In genomic region chr15:30302824-30303223, GRCm38 (mm10) we compare ENCODE assay signal across 15 mouse cellular contexts.
DNase-seq lines count a peak whose midpoint lies in the region; ATAC-seq and TF ChIP-seq lines count a peak whose summit lies in the region.
"Had no signal": no experiment of that assay in that cellular context is flagged by ENCODE, and none has a peak within 500 bp of the region (broad histone marks: within the 10 kb centered on the region; RNA-seq: fewer than 3 reads in every experiment).

No protein-coding gene starts in this region.

- in situ Hi-C loops in ES-E14 (cut with MboI; ENCODE audit: low sequenced_read_pairs in 2 of 2, unreplicated experiment in 2 of 2) = no loop called here

- no peak for DNase-seq in gastrocnemius, adult 2 months
- DNase-seq in gastrocnemius, postnatal 4 days (ENCODE audit: low spot score in 2 of 2) = no peak
- DNase-seq in liver, embryonic 14.5 days (ENCODE audit: low read depth in 3 of 3, low spot score in 3 of 3) = no peak
- DNase-seq in liver (no peak), ES-E14 (ENCODE audit: low read depth, low spot score) (peak; percentile 24)
- DNase-seq in urinary bladder, postnatal 14 days (ENCODE audit: low spot score) = no peak
- no peak for DNase-seq in cerebellum, adult 9-10 months
- DNase-seq: heart, postnatal 10 days; kidney, postnatal 36 days; thymus, postnatal 4 days had no signal

- no peaks in the 10 kb centered on the region for H3K27me3 ChIP-seq in liver, embryonic 14.5 days (ENCODE audit: control insufficient read depth, insufficient read depth, low read length)
- H3K27me3 ChIP-seq: embryonic facial prominence, embryonic 12.5 days; limb, embryonic 13.5 days had no signal

- TF ChIP-seq EP300 in liver, embryonic 14.5 days (IDR thresholded peaks at IDR 0.05; ENCODE audit: low read depth) = no peak

- no peak overlapping the region for H3K27ac ChIP-seq in gastrocnemius, adult 2 months
- no peak overlapping the region for H3K27ac ChIP-seq in liver, embryonic 14.5 days
- H3K27ac ChIP-seq in ES-E14 (ENCODE audit: insufficient read depth, low read depth, low read length, poor library complexity, severe bottlenecking) = no peak overlapping the region
- no peak overlapping the region for H3K27ac ChIP-seq in cortical plate, adult 2 months (ENCODE audit: insufficient read depth, low read length)
- H3K27ac ChIP-seq: embryonic facial prominence, embryonic 12.5 days; forebrain, embryonic 10.5 days; limb, embryonic 13.5 days had no signal

- no peak overlapping the region for H3K4me3 ChIP-seq in gastrocnemius, adult 2 months
- H3K4me3 ChIP-seq in liver, embryonic 14.5 days (ENCODE audit: insufficient read depth in 1 of 2, low read depth in 2 of 2, low read length in 2 of 2) = no peak overlapping the region
- no peak overlapping the region for H3K4me3 ChIP-seq in ES-E14 (ENCODE audit: insufficient read depth in 1 of 2, low read depth in 1 of 2, low read length in 2 of 2, poor library complexity in 1 of 2, severe bottlenecking in 1 of 2)
- H3K4me3 ChIP-seq in cortical plate, adult 2 months (ENCODE audit: insufficient read depth, low read length) = no peak overlapping the region
- H3K4me3 ChIP-seq: embryonic facial prominence, embryonic 12.5 days; forebrain, embryonic 10.5 days; limb, embryonic 13.5 days had no signal

- peak; percentile 38 for TF ChIP-seq CTCF in gastrocnemius, adult 2 months (IDR thresholded peaks at IDR 0.05)
- 0 out of 2 replicates have a peak, but pooled peaks have one; percentile 31 for TF ChIP-seq CTCF in liver, embryonic 14.5 days (IDR thresholded peaks at IDR 0.05; ENCODE audit: low read depth)
- TF ChIP-seq CTCF in cortical plate, adult 2 months (IDR thresholded peaks at IDR 0.05; ENCODE audit: extremely low read depth, insufficient read depth, low read length) = 0 out of 2 replicates have a peak, but pooled peaks have one; percentile 5

- no peak overlapping the region for H3K4me2 ChIP-seq in liver, embryonic 14.5 days (ENCODE audit: low read depth)
- H3K4me2 ChIP-seq: embryonic facial prominence, embryonic 12.5 days; limb, embryonic 13.5 days; midbrain, embryonic 11.5 days had no signal

- no peaks in the 10 kb centered on the region for H3K9me3 ChIP-seq in liver, embryonic 14.5 days (ENCODE audit: control insufficient read depth, low read length)
- H3K9me3 ChIP-seq in ES-E14 (ENCODE audit: control insufficient read depth, insufficient read depth, low read depth, low read length) = no peaks in the 10 kb centered on the region
- H3K9me3 ChIP-seq: embryonic facial prominence, embryonic 12.5 days; limb, embryonic 13.5 days had no signal

- no peaks in the 10 kb centered on the region for H3K4me1 ChIP-seq in liver, embryonic 14.5 days (replicated peaks; ENCODE audit: control insufficient read depth in 2 of 2, insufficient read depth in 2 of 2, low read length in 1 of 2)
- H3K4me1 ChIP-seq in ES-E14 (ENCODE audit: control insufficient read depth in 2 of 2, insufficient read depth in 2 of 2, low read length in 2 of 2, poor library complexity in 1 of 2) = no peaks in the 10 kb centered on the region
- no peaks in the 10 kb centered on the region for H3K4me1 ChIP-seq in cortical plate, adult 2 months (ENCODE audit: control insufficient read depth, insufficient read depth, low read length)
- H3K4me1 ChIP-seq: embryonic facial prominence, embryonic 12.5 days; forebrain, embryonic 10.5 days; limb, embryonic 13.5 days had no signal

- WGBS in liver, embryonic 14.5 days (ENCODE audit: insufficient replicate concordance) = 45% methylated on average over 2 of the region's 2 CpGs

- intact Hi-C loops in gastrocnemius, adult 2 months (cut with DNase I) = no loop called here

- ATAC-seq in liver, embryonic 14.5 days (ENCODE audit: insufficient read depth) = no peak

- no peak overlapping the region for H3K9ac ChIP-seq in liver, embryonic 14.5 days (replicated peaks)
- no peak overlapping the region for H3K9ac ChIP-seq in ES-E14 (ENCODE audit: insufficient read depth, low read depth, low read length, poor library complexity, severe bottlenecking)
- H3K9ac ChIP-seq: embryonic facial prominence, embryonic 12.5 days; limb, embryonic 13.5 days had no signal

- no peaks in the 10 kb centered on the region for H3K36me3 ChIP-seq in liver, embryonic 14.5 days (replicated peaks; ENCODE audit: control insufficient read depth, insufficient read depth, low read depth)
- H3K36me3 ChIP-seq in ES-E14 (ENCODE audit: control insufficient read depth, insufficient read depth, low read length, poor library complexity, severe bottlenecking) = no peaks in the 10 kb centered on the region
- H3K36me3 ChIP-seq: embryonic facial prominence, embryonic 12.5 days; forebrain, embryonic 10.5 days; limb, embryonic 13.5 days had no signal

- TF ChIP-seq POLR2A in cortical plate, adult 2 months (IDR thresholded peaks at IDR 0.05; ENCODE audit: extremely low read depth, insufficient read depth, low read length) = no peak

TF ChIP-seq in ES-E14, 5 proteins besides CTCF, POLR2A, EP300 and RAD21:
- no peak for TF ChIP-seq HCFC1 (IDR thresholded peaks at IDR 0.05; ENCODE audit: borderline replicate concordance, insufficient read depth, low read length)
- TF ChIP-seq MAFK (IDR thresholded peaks at IDR 0.05; ENCODE audit: insufficient read depth, low read depth, low read length) = no peak
- TF ChIP-seq CHD2 (IDR thresholded peaks at IDR 0.05; ENCODE audit: low read depth, low read length) = no peak
- peak; percentile 55; the same call in 1 of the 2 replicates for TF ChIP-seq ZC3H11A (IDR thresholded peaks at IDR 0.05; ENCODE audit: borderline replicate concordance, low read depth, low read length)
- TF ChIP-seq ZNF384 (IDR thresholded peaks at IDR 0.05; ENCODE audit: low read depth, low read length) = peak; percentile 54; the same call in 1 of the 2 replicates
